Mouse (Mus musculus): Measurements from ENCODE around the gene Ubl4b.

GRCm38 (mm10) chr3:107545716-107546412, 9.0 kb downstream of the Ubl4b start:
- TF ChIP-seq CTCF (IDR thresholded peaks at IDR 0.05; ENCODE audit: control insufficient read depth, insufficient read depth, insufficient read length) (no peak), MAX (IDR thresholded peaks at IDR 0.05) (no peak), MYOG (IDR thresholded peaks at IDR 0.05; ENCODE audit: control insufficient read depth, extremely low read depth, insufficient read length) (no peak), CEBPB (IDR thresholded peaks at IDR 0.05; ENCODE audit: low read depth) (no peak), USF1 (IDR thresholded peaks at IDR 0.05; ENCODE audit: low read depth) (no peak), MYOD1 (IDR thresholded peaks at IDR 0.05; ENCODE audit: control insufficient read depth, insufficient read length, low read depth) (no peak), FOSL1 (IDR thresholded peaks at IDR 0.05; ENCODE audit: insufficient read depth, low read length, poor library complexity, severe bottlenecking) (no peak)
